Mouse (Mus musculus): ENCODE results near the gene Got1. TPM values are rescaled to one million over a fixed set of nuclear protein-coding genes. Genes with fewer than 3 reads are reported as not detected.

Gene Got1
- total RNA-seq, 2 experiments from 2014 or later: 350 to 495 TPM

Other genes with a start within 250 kb of the Got1 start
- under 1 TPM in 1 of 2 experiments, not detected in 1; 0.80 TPM for gene Hpse2, start 136.2 kb downstream of the Got1 start, total RNA-seq (2021)
- gene Cnnm1, start 84.2 kb downstream of the Got1 start, total RNA-seq (2021): under 1 TPM in 1 of 2 experiments, not detected in 1; 0.05 TPM
- gene Nkx2-3, start 87.7 kb upstream of the Got1 start, total RNA-seq (2021): not detected
- 10 to 100 TPM; 18.0 to 18.9 TPM for gene Slc25a28, start 150.3 kb upstream of the Got1 start, total RNA-seq (2021)
- gene Entpd7, start 165.1 kb upstream of the Got1 start, total RNA-seq (2021): 1 to 10 TPM; 1.8 TPM
- 10 to 100 TPM; 15.8 to 16.8 TPM for gene Cutc, start 228.4 kb upstream of the Got1 start, total RNA-seq (2021)
- gene Cox15, start 228.4 kb upstream of the Got1 start, total RNA-seq (2021): 10 to 100 TPM; 17.5 to 19.5 TPM

All from gastrocnemius, postnatal 25 days (tissue).